Mouse (Mus musculus) G1E (cell line): Measurements from ENCODE around the gene Abhd16b. TPM values are rescaled to one million over a fixed set of nuclear protein-coding genes. Genes with fewer than 3 reads are reported as not detected.

Experiments
- ATAC-seq: 2 replicates; pipeline ENCODE4 v1.8.0; 2016; ENCODE audit warnings: mild to moderate bottlenecking; ENCODE audit not compliant: insufficient number of reproducible peaks, poor library complexity, low FRiP score, severe bottlenecking; ENCODE audit errors: extremely low read depth
- DNase-seq: peaks from one replicate; pipeline ENCODE4 v3.0.0; 2012; ENCODE audit warnings: low spot score
- H3K27me3 ChIP-seq: 2 replicates; pipeline ENCODE4 v1.6.1; 2012; ENCODE audit warnings: mild to moderate bottlenecking, low read length, inconsistent platforms; ENCODE audit not compliant: insufficient read depth
- H3K36me3 ChIP-seq: replicated peaks from 2 replicates; pipeline ENCODE3; 2012; ENCODE audit warnings: mild to moderate bottlenecking, inconsistent platforms
- H3K4me1 ChIP-seq: 2 replicates; pipeline ENCODE4 v1.6.1; 2012; ENCODE audit warnings: low read depth, low read length, inconsistent platforms, mixed read lengths; ENCODE audit not compliant: insufficient read depth
- H3K4me3 ChIP-seq: 2 replicates; pipeline ENCODE4 v1.5.1; 2012; ENCODE audit warnings: low read depth, mild to moderate bottlenecking, inconsistent platforms, low read length, moderate library complexity, mixed read lengths
- H3K9me3 ChIP-seq: replicated peaks from 2 replicates; pipeline ENCODE4 v1.6.1; 2012; ENCODE audit warnings: inconsistent platforms
- CTCF ChIP-seq: IDR thresholded peaks from 2 replicates; pipeline ENCODE4 v1.5.1; 2012; ENCODE audit warnings: low read depth, low read length, inconsistent platforms, mixed read lengths
- GATA1 ChIP-seq: IDR thresholded peaks from 2 replicates; pipeline ENCODE4 v1.6.1; 2012; ENCODE audit warnings: borderline replicate concordance, low read length, inconsistent platforms, mixed read lengths
- GATA2 ChIP-seq: IDR thresholded peaks from 2 replicates; pipeline ENCODE4 v1.6.1; 2012; ENCODE audit warnings: low read depth, low read length, inconsistent platforms, borderline replicate concordance
- POLR2AphosphoS5 ChIP-seq: IDR thresholded peaks from 2 replicates; pipeline ENCODE4 v1.6.1; 2012; ENCODE audit warnings: low read depth, low read length, inconsistent platforms; ENCODE audit not compliant: insufficient replicate concordance
- TAL1 ChIP-seq: conservative IDR thresholded peaks from 2 replicates; pipeline ENCODE4 v1.6.1; 2012; ENCODE audit warnings: low read depth, low read length, inconsistent platforms, mixed read lengths
- polyA plus RNA-seq: library from polyadenylated mRNA; stranded (reverse); fragments of >175 nt; gene quantifications from 2 replicates; pipeline ENCODE4 v1.2.3, GENCODE M21; 2012
- total RNA-seq, 2 experiments: library from RNA; stranded (forward) in 1 of 2; stranded (reverse) in 1 of 2; fragments of 200-1000 nt in 1 of 2; fragments of >200 nt in 1 of 2; fragmentation: Nextera tagmentation in 1 of 2; gene quantifications; 2 replicates each; pipeline ENCODE4 v1.2.3; 2014 to 2017

The Abhd16b gene
- total and polyA plus RNA-seq, 3 experiments: not detected

GRCm38 (mm10) chr2:181520118-181520935 is 27.3 kb downstream of the Abhd16b start, which contains the start of gene Dnajc5:
TSS of gene Dnajc5 (plus strand) at chr2:181520485.
- peaks cover 66% of the 10 kb centered on the region for H3K36me3 ChIP-seq
- TF ChIP-seq TAL1 (no peak), POLR2AphosphoS5 (no peak), GATA1 (no peak), CTCF (no peak), GATA2 (no peak)
- ATAC-seq (peak; percentile 97), DNase-seq (peak; percentile 91)
- H3K4me3 ChIP-seq: peak within 1 kb of the TSS; percentile 96
- no peaks in the 10 kb centered on the region for H3K9me3 ChIP-seq
- peaks cover 37% of the 10 kb centered on the region for H3K4me1 ChIP-seq
- H3K27me3 ChIP-seq: no peaks in the 10 kb centered on the region

GRCm38 (mm10) chr2:181520936-181521227 is 27.9 kb downstream of the Abhd16b start:
- no peak for DNase-seq
- TF ChIP-seq CTCF (no peak), TAL1 (no peak), GATA2 (no peak), POLR2AphosphoS5 (no peak)
- H3K9me3 ChIP-seq: no peaks in the 10 kb centered on the region
- no peak for ATAC-seq
- H3K27me3 ChIP-seq: no peaks in the 10 kb centered on the region
- peak overlapping the region; percentile 96 for H3K4me3 ChIP-seq
- H3K36me3 ChIP-seq: peaks cover 66% of the 10 kb centered on the region
- H3K4me1 ChIP-seq: peaks cover 40% of the 10 kb centered on the region

- H3K4me1 ChIP-seq: peaks cover 40% of the 10 kb centered on the region
- ATAC-seq (no peak), DNase-seq (no peak)
- peaks cover 65% of the 10 kb centered on the region for H3K36me3 ChIP-seq
- TF ChIP-seq CTCF (no peak), TAL1 (no peak)
- H3K4me3 ChIP-seq: peak overlapping the region; percentile 96
- no peaks in the 10 kb centered on the region for H3K9me3 ChIP-seq
- H3K27me3 ChIP-seq: no peaks in the 10 kb centered on the region
These were observed 28.5 kb downstream of the Abhd16b start for GRCm38 (mm10) chr2:181521491-181521890.

GRCm38 (mm10) chr2:181522811-181523210 is 29.8 kb downstream of the Abhd16b start:
- no peaks in the 10 kb centered on the region for H3K9me3 ChIP-seq
- ATAC-seq: no peak
- peak; percentile 43; the same call in 1 of the 2 replicates for TF ChIP-seq CTCF
- TF ChIP-seq GATA1: no peak
- peaks cover 38% of the 10 kb centered on the region for H3K4me1 ChIP-seq
- H3K27me3 ChIP-seq: no peaks in the 10 kb centered on the region
- peak overlapping the region; percentile 44; the same call in 1 of the 2 replicates for H3K4me3 ChIP-seq
- H3K36me3 ChIP-seq: peaks cover 64% of the 10 kb centered on the region
- DNase-seq: no peak

GRCm38 (mm10) chr2:181525526-181525925 is 32.5 kb downstream of the Abhd16b start:
- Histone ChIP-seq H3K27me3 (no peaks in the 10 kb centered on the region), H3K36me3 (peaks cover 77% of the 10 kb centered on the region), H3K4me1 (peaks cover 26% of the 10 kb centered on the region), H3K4me3 (no peak overlapping the region), H3K9me3 (no peaks in the 10 kb centered on the region)
- no peak for TF ChIP-seq CTCF
- ATAC-seq: no peak
- DNase-seq: no peak

- DNase-seq (no peak), ATAC-seq (no peak)
- Histone ChIP-seq H3K4me1 (peaks cover 12% of the 10 kb centered on the region), H3K9me3 (no peaks in the 10 kb centered on the region), H3K4me3 (no peak overlapping the region), H3K27me3 (no peaks in the 10 kb centered on the region), H3K36me3 (peaks cover 86% of the 10 kb centered on the region)
- no peak for TF ChIP-seq CTCF
- TF ChIP-seq GATA1: no peak
- no peak for TF ChIP-seq GATA2
- TF ChIP-seq POLR2AphosphoS5: no peak
- TF ChIP-seq TAL1: no peak
These were observed 36.1 kb downstream of the Abhd16b start for GRCm38 (mm10) chr2:181529076-181529475.

- peaks cover 81% of the 10 kb centered on the region for H3K36me3 ChIP-seq
- H3K4me3 ChIP-seq: no peak overlapping the region
- no peak for DNase-seq
- TF ChIP-seq GATA1: no peak
- TF ChIP-seq TAL1: no peak
- TF ChIP-seq GATA2: no peak
- no peak for TF ChIP-seq POLR2AphosphoS5
- TF ChIP-seq CTCF: no peak
- H3K27me3 ChIP-seq: no peaks in the 10 kb centered on the region
- peaks cover 19% of the 10 kb centered on the region for H3K4me1 ChIP-seq
- H3K9me3 ChIP-seq: no peaks in the 10 kb centered on the region
- ATAC-seq: no peak
These were observed 39.6 kb downstream of the Abhd16b start for GRCm38 (mm10) chr2:181532589-181532988.
